Mouse (Mus musculus) thymus, adult 18-20 months (tissue): ENCODE measurements at regions not wholly inside any gene's neighbourhood (a gene's known extent, or its start where the extent isn't known, plus 50 kb on each side); places are given as distances from the start of the nearest gene placed in this dataset.

Source experiments
- DNase-seq, 2 experiments: peaks; one replicate each; pipeline ENCODE4 v3.0.0; 2022; ENCODE audit warnings: mixed read lengths in 2 of 2

- no peak for DNase-seq
These were observed 102.9 kb upstream of the Sp4 start for GRCm38 (mm10) chr12:118404171-118404570.

GRCm38 (mm10) chr12:118403519-118404087 is 102.4 kb upstream of the Sp4 start:
- no peak for DNase-seq

GRCm38 (mm10) chr12:118401377-118401776 is 100.1 kb upstream of the Sp4 start:
- DNase-seq = no peak

- no peak for DNase-seq
These were observed 90.4 kb upstream of the Sp4 start for GRCm38 (mm10) chr12:118391654-118392053.

GRCm38 (mm10) chr12:118381013-118381412 is 79.8 kb upstream of the Sp4 start:
- no peak for DNase-seq

GRCm38 (mm10) chr12:118377898-118378297 is 76.7 kb upstream of the Sp4 start:
- DNase-seq = no peak

- DNase-seq = peak; percentile 57 to 76
These were observed 75.6 kb upstream of the Sp4 start for GRCm38 (mm10) chr12:118376521-118377493.

GRCm38 (mm10) chr12:118373250-118373649 is 72.0 kb upstream of the Sp4 start:
- no peak for DNase-seq

GRCm38 (mm10) chr12:118371905-118372304 is 70.7 kb upstream of the Sp4 start:
- DNase-seq = no peak

- DNase-seq = no peak
These were observed 66.3 kb upstream of the Sp4 start for GRCm38 (mm10) chr12:118367307-118368076.

GRCm38 (mm10) chr12:118352866-118353265 is 51.6 kb upstream of the Sp4 start:
- no peak for DNase-seq

- DNase-seq = no peak
These were observed 50.2 kb upstream of the Sp4 start for GRCm38 (mm10) chr12:118351421-118351820.
